Mouse (Mus musculus): ENCODE measurements around the gene Pdhx.
A peak's percentile ranks its signal among the peaks of the same experiment; 100 is the strongest.

Gene Pdhx

DNA sequence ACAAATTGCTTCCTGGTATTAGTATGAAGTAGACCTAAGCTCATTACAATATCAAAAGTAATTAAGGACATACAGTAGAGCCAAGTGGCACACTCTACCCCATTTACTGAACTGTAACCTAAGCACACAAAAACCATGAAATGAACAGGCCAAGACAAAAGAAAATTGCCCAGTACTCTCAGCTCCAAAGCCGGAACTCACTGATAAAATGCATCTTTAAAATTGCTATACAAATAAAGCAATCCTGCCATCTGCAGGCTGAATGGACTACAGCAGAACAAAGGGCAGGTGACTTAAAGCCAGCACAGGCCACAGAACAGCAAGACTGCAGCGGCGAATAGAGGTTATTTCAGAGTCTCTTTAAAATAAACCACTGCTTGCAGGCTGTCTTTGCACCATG is 10.4 kb downstream of the Pdhx start:
- peak; percentile 34 for DNase-seq (ENCODE audit: low read depth, low spot score)

DNA sequence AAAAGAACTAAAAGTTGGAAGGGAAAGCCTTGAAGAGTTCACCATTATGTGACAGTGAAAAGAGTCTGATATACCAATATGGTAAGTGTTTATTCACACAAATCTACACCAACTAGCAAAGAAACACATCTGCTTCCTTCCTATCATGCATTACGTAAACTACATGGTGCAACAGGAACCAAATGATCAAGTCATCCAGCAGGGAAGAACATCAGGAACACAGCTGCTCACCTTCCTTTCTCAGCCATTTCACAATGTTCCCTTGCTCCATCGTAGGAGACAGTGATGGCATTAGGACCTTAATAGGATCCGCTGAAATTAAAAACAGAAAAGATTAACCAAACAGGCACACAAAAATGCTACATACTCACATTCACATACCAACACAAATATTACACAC is 15.0 kb downstream of the Pdhx start:
- DNase-seq (ENCODE audit: low read depth, low spot score), result no peak

DNA sequence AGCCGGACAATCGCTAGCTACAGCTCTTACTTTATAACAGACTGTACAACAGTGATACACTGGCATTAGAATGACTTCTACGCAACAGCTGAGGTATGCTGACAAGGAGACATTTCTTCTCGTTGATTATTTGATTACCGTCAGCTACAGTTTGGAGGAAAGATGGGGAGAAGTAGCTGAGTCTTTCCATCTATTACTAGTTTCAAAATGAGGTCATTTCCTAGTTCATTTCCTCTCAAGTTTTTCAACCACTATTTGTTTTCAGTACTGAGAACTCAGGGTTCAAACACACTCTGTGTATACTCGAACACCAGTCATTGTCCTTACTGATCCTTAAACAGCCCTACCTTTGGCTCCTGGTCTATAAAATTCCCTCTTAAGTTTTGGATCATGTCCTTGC is 17.5 kb downstream of the Pdhx start:
- DNase-seq (ENCODE audit: low read depth, low spot score), result no peak

DNA sequence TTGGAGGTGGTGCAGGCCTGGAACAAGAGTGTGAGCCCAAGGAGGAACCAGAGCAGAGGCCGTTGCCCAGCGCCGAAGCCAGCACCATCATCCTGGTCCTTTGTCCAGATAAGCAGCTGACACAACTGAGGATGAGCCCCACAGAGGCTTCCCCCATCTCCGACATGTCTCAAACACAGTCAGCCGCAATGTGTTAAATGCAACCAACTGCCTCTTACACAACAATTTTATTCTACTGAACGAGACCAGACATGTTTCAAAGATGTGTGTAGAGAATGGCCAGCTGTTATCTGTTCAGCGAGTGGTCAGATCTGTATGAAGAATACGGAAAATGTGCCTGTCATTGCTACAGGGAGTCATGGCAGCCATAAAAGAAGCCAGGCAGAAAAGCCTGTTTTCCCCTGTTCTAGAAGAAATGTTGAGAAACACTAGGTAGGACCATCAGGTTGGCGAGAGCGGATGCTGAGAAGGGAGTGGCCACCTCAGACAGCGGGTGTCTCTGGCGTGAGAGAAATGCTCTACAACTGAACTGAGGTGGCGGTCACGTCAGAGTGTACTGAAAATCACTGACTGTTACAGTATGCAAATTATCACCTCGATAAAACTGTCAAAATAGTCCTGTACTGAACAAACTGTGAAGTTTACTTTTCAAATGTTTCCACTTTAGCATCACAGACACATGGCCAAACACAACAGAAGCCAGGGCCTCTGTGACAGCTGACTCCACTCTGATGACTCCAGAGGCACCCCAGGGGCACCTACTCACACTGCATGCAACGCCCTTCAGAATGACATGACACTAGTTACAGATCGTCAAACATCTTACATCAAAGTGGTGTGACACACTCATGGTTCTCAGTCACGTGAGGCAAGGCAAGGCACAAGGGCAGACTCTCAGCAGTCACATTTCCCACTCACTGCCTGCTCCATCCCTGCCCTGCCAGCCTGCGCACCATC is 21.1 kb downstream of the Pdhx start:
- no peak for DNase-seq (ENCODE audit: low read depth, low spot score)

DNA sequence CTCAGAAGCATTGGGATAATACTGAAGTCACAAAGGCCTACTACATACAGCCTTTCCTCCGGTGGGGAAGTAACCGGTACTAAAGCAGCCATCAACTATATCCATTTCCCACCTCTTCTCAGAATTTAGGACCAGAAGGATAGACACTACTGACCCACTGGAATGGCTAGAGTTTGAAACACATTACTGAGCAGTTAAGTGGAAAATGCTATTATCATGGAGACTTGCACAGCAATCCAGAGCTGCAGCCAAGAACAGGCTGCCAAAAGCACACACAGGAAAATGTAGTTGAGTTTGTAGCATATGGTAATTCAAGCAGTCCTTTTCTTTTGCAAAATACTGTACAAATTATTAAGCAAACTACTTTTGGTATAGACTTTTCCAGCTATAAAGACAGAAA is 28.0 kb downstream of the Pdhx start:
- no peak for DNase-seq (ENCODE audit: low read depth, low spot score)

DNA sequence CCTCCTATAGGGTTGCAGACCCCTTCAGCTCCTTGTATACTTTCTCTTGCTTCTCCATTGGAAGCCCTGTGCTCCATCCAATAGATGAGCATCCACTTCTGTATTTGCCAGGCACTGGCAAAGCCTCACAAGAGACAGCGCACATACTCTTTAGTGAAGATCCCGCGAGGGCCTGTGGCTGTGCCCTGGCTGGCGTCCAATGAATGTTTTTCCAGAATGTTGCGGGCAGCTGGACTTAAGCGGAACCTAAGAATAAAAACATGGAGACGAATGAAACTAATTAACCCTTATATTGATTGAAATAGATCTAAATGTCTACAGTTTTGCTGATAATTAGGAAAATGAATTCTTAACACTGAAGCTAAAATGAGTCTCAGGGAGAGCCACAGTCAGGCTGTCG is 32.4 kb downstream of the Pdhx start:
- no peak for DNase-seq (ENCODE audit: low read depth, low spot score)

DNA sequence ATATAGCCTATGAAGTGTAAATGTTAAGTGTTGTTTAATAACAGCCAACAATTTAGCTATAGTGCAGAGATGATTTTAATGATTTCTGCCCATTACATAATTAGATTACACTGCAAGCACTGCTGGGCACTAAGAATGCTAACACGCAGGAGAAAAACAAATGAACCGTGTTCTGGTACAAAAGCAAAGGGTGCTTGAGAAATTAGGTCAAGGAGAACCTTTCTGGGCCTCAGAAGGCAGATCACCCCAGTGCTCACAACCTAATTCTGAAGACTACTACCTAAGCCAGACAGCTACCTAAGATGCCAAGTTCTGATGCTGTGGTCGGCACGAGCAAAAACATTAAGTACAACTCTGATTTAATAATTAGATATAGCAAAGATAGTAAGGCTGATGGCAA is 35.5 kb downstream of the Pdhx start:
- no peak for DNase-seq (ENCODE audit: low read depth, low spot score)

DNA sequence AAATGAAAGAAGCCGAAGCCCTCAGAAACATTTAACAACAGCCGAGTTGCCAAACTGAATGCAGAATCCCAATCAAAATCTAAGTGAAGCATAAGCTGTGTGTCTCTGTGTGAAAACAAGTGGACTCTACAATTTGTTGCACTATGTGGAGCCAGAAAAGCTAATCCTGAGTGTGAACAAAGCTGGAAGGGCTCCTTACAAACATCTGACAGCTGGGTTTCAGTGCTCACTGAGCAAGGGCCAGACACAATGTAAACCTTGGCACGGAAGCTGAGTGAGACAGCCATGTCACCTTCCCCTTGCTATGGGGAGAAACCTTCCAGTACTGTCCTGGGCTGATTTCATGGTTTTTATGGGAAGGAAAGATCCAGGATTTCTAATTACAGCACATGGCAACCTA is 50.6 kb downstream of the Pdhx start:
- DNase-seq (ENCODE audit: low read depth, low spot score), result no peak

DNA sequence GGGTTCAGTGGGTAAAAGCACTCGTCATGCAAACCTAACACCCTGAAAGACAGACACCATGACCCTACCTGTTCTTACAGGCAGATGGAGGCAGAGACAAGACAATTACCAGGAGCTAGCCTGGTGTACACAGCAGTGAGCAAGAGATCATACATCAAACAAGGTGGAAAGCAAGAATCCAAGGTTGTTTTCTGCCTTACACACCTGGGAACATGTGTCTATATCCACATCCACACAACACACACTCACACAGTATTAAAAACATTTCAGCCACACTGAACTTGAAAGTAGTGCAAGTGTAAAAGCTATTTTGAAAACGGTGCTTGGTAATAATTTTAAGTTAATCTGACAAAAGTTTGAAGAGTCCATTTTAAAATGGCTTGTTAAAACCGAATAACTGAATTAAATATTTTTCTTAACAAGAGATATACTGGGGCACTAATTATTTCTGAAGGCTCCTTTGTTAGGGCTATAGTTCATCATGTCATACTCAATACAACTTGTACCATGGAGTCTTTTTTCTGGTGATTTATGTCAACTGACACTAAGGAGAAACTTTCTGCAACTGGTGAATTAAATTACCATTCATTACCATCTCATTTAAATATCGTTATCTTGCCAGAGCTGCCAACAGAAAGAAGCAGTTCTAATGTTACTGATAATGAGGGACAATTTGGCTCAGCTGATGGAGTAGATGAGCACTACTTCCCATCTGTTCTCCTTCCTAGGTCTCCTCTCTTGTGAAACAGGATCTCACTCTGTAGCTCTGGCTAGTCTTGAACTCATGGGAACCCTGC is 52.9 kb downstream of the Pdhx start:
- DNase-seq (ENCODE audit: low read depth, low spot score), result no peak

DNA sequence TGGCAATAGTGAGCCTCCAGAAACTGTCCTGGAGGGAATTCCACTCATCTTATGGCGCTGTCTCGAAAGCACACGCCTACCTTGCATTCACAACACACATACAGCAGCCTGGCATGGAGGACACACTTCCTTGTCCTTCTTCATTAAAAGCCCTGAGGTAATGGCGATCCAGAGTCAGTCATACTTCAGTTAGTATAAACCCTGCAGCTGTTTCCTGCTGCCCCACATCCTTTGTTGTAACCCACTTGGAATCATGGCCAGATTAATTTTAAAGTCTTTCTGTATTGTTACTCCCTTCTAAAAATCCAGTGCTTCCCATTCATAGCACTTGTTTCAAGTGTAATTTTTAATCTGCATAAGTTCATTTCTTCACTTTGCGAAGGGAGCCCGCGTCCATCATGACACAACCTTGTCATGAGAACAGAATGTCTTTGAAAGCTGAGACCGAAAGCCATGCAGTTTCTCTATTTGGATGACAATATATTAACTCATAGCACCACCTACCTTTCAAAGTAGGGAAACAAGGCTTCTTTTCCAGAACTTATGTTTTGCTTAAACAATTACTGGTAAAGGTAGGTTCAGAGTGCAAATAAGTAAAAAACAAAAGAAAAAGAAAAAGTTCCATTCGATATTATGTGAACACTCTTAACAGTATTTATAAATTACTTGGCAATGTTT is 54.4 kb downstream of the Pdhx start:
- DNase-seq (ENCODE audit: low read depth, low spot score), result no peak

DNA sequence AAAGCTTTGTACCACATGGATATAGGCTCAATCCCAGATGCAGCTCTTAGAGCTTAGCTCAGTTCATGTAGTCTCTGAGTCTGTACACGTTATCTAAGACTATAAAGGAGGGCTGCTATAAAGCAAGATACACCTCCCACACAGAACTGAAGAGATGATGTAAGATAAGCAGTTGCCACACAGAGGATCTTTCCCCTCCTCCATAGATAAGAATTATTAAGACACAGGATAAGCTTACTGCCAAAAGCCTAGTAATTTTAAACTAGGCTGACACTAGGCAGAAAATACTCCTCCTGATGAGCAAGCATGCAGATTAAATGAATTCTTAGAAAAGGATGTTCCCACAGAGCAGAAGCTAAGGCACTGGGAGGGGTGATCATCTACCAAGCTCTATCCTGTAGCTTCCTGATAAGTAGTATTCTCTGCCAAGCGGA is 55.9 kb downstream of the Pdhx start:
- no peak for DNase-seq (ENCODE audit: low read depth, low spot score)

DNA sequence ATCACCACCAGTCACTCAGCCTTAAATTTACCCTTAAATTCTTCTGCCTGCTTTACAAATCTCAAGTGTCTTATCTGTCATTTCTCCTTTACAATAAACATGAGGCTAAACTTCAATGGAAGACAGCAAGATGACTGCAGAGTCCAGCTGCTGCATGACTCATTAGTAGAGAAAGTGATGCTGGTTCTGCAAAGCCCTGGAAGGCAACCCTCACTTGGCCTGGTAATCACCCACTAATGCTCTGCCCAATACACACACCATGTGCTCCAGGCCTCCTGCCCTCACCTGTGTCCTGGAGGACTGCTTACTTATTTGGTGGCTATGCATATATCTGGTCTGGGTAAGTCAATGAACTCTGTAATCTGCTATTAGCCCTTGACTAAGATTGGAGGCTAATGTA is 57.2 kb downstream of the Pdhx start:
- DNase-seq (ENCODE audit: low read depth, low spot score), result no peak

DNA sequence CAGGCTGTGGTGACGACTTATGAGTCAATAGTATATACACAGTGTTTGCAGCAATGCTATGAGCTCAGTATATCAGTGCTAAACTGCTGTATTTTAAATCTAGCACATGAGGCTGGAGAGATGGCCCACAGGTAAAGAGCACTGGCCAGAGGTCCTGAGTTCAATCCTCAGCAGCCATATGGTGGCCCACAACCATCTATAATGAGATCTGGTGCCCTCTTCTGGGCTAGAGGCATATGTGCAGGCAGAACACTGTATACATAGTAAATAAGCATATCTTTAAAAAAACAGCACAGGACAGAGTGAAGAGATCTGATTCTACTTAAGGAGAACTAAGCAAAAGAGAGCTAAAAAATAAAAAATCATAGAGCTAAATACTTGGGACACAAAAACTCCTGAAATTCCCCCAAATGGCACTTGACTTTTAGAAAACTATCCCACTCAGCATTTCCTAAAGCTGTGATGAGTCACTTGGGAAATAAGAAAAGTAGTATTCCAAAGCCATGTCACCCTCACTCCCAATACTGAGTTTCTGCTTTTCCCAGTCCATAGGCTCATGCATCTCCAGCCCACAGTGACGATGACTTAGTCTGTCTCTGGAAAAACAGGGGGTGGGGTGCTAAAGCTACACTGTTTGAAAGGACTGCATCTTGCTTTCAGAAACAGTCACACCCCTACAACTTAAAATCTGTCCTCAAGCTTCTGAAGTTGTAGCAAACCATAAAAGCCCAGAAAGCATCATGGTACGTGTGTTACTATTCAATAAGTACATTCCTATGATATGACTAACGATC is 60.3 kb downstream of the Pdhx start:
- no peak for DNase-seq (ENCODE audit: low read depth, low spot score)

DNA sequence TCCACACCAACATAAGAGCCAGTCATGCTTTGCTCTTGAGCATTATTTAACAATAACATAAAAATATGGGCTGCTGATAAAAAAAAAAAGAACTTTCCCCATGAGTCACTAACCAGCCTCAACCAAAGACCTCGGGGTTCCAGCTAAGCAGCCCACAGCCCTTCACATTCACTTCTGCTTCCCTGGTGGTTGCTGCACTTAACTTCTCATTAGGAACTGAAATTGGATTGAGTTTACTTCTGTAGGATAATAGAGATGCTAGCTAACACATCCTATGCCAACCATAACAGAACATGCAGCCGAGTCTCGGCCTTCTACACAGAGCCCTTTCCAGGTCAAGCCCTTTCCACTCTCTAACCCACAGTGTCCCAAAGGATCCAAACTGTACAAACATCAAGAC is 65.1 kb downstream of the Pdhx start:
- no peak for DNase-seq (ENCODE audit: low read depth, low spot score)

DNA sequence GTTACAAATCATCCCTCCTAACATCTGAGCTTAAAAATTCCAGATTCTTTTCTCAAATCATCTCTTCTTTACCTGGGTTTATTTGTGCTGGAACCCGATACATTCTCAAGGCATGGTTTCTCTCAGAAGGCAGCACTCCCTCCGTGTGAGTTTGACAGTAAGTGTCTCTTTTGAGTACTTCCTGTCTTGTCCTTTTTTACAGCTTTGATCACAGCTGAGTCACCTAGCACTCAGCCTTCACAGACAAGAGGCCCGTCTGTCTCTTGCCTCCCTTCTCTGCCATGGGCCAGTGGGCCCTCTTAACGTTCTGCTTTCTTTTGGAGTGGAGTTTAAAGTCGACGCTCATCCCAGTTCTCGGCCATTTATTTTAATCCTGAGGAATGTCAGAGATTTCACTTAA is 68.7 kb downstream of the Pdhx start:
- no peak for DNase-seq (ENCODE audit: low read depth, low spot score)

DNA sequence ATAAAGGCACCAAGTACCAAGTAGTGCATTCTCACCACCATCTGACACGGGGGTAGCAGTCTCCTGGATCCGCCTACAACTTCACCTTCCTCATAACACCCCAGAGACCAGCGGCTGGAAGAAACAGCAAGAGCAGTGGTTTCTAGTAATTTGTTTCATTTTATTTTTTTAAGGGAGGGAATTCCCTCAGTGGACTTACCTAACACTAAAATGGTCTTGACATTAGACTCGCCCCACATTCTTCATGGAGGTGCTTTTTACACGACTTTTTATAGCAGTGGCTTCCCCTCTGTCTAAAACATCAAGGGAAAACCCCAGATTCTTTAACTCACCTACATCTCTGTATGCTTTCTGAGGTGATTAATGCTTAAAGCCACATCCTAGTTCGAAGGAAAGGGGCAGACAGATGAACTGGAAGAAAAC is 74.1 kb downstream of the Pdhx start:
- DNase-seq (ENCODE audit: low read depth, low spot score), result no peak

DNA sequence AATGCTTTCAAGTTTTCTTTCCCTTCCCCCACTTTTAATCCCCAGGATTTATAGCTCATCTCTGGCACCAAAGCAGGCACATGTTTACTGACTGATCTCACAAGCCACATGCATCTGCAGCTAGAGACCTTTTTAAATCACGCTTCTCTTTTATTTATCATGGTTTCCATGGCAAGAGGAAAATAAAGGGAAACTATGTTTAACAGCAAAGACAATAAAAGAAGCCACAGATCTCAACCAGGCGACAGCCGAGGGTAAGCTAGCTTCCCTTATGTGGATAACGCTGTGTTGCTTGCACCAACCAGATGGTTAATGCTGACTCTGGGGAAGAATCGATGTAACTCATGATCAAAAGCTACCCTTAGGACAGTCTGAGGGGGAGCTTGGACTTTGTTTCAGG is 75.0 kb downstream of the Pdhx start:
- no peak for DNase-seq (ENCODE audit: low read depth, low spot score)

DNA sequence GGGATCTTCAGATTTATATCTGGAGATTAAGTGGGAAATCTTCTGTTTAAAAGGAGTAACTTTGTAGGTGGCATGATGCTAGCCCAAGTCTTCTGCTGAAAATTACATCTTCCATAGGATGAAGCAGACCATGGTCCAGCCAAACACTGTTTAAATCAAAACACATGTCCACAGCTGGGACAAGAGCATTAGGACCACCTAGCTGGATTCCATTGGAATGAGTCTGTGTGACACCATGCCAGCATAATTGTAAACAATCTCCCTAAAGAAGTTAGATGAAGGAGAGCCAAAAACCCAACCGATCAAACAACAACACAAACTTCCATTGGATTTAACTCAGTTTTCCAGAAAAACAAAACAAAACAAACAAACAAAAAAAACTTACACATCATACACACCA is 75.4 kb downstream of the Pdhx start:
- no peak for DNase-seq (ENCODE audit: low read depth, low spot score)

DNA sequence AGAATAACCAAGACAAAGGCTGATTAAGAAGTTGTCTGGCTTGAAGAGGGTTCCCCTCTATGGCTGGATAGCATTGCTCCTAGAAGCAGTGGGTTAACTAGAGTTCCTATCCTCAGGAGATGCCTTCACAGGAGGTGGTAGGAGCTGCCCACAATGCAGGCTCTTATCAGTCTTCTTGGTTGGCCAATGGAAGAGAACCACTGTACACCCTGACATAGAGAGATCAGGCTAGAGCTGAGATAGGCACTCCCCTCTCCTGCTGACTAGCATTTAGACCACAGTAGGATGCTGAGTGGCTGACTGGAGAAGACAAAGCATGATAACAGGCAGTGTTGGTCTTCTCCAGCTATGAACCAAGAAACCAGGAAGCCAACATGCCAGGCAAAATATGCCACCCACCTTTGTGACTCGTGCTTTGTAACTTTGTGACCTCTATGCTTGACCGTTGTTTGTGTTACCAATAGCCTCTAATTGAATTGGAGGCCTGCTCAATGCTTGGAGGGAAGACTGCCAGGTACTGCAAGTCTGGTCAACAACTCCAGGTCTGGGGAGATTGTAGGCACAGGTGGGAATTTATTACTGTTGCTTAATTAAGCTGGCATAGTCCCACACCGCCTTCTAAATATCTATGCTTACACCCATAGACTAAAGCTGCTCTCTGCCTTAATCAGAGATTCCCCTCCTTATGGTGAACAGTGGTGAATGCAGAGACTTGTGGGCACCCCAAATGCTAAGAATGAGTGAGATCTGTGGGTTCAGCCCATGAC is 79.3 kb downstream of the Pdhx start:
- DNase-seq (ENCODE audit: low read depth, low spot score), result no peak

DNA sequence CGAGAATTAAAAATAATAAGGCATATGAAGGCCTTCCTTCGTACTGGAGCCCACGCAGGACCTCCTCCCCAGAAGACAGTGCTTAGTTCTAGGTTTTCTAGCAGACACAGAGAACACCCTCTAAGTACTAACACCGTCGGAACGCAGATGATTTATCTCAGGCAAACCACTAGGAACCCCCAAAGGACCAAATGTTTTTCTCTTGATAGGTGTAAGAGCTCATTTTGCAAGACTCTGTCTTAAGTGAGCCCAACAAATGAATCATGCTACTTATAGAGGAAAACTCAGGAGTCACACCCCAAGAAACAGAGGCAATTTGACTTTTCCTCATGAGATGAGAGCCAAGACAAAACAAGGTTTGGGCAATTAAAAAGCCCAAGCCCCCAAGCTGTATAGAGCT is 80.9 kb downstream of the Pdhx start:
- no peak for DNase-seq (ENCODE audit: low read depth, low spot score)

DNA sequence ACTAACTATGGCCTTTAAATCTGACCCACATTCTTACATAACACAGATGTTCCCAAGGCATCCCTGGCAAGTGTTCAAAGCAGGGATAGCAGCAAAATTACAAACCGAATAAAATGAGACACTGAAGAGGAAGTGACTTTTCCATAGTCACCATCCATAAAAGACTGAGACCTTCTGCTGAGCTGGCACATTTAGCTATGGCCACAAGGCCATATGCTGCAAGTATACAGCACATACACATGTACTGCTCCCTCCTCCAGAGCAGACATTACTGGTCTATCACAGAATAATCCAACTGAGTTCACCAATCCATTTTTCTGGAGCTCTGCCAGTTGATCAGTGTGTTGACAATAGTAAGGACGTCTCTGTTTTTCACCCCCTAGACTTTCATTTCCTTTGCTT is 83.0 kb downstream of the Pdhx start:
- no peak for DNase-seq (ENCODE audit: low read depth, low spot score)

All from embryo, embryonic 11.5 days (tissue).